Mouse (Mus musculus): ENCODE measurements around the gene Megf8.

DNA sequence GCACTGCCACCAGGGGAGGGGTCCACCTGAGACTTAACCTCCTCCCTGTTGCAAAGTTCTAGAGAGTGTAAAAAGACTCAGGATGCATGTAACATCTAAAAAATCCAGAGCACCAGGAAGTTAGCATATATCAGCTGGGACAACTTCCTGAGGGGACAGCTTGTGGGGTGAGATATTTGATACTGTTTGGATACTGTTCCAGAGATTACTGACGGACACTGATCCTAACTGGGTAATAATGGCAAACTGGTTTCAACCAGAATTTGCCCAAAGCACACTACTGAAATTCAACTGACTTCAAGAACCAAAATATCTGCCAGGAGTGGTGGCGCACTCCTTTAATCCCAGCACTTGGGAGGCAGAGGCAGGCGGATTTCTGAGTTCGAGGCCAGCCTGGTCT lies 22.5 kb upstream of the Megf8 start:
- no peak for TF ChIP-seq CTCF (IDR thresholded peaks at IDR 0.05; ENCODE audit: borderline replicate concordance, insufficient read depth, low read length)
- no peak for TF ChIP-seq POLR2A (IDR thresholded peaks at IDR 0.05; ENCODE audit: low read depth, low read length)
